Mouse (Mus musculus): Measurements from ENCODE around the gene Creb5. TPM values are rescaled to one million over a fixed set of nuclear protein-coding genes. Genes with fewer than 3 reads are reported as not detected.

Gene Creb5
- polyA plus RNA-seq, 1 experiment from 2014 or later = 2.8 TPM

DNA sequence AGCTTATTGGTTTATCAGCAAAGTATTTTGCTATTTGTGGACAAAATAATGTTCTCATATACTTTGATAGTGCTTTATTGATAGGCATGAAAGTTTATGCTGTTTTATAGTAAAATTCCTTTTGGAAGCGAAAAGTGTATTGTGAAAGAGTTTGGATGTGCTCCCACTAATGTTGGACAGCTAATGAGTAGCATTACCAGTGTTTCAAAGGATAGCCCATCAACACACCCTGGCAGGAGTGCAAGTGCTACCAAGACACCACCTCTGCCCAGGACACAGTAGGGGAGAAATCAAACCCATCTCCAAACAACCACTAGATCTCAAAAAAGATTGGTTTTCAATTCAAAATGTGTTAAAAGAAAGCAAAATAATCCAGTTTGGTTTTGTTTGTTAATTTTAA is 403.9 kb downstream of the Creb5 start:
- DNase-seq = no peak
- no peaks in the 10 kb centered on the region for H3K9me3 ChIP-seq (ENCODE audit: control insufficient read depth, low read length)
- no peaks in the 10 kb centered on the region for H3K36me3 ChIP-seq (ENCODE audit: control insufficient read depth, insufficient read depth, low read length)
- H3K9ac ChIP-seq (replicated peaks; ENCODE audit: low read length) = no peak overlapping the region
- whole genome bisulfite sequencing = 100% methylated on average over 1 of the region's 1 CpGs
- H3K27ac ChIP-seq (replicated peaks; ENCODE audit: low read depth, low read length) = no peak overlapping the region
- no peak overlapping the region for H3K4me3 ChIP-seq (replicated peaks; ENCODE audit: low read depth, low read length)
- no peaks in the 10 kb centered on the region for H3K4me1 ChIP-seq (ENCODE audit: control insufficient read depth, insufficient read depth, low read length)
- H3K27me3 ChIP-seq (ENCODE audit: control insufficient read depth, insufficient read depth, low read length) = no peaks in the 10 kb centered on the region
- H3K4me2 ChIP-seq (ENCODE audit: low read length) = no peak overlapping the region
- ATAC-seq (ENCODE audit: low FRiP score, low TSS enrichment) = no peak

DNA sequence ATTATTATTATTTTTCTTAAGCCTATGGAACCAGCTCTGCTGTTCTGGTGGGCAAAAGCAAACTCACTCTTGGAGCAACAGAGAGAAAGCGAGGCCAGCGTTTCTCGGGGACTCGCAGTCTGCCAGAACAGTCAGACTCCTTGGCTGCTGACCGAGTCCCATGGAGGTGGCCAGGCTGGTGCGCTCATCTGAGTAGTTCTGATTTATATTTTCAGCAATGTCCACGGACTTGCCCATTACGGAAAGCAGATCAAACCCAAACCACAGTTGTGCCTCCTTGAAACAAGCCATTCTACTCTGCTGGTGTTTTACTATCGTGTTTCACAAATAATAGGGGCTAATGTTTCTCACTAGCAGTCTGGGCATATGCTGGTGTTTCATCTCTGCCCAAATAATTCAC is 408.1 kb downstream of the Creb5 start:
- 83% methylated on average over 9 of the region's 9 CpGs for WGBS
- H3K36me3 ChIP-seq (ENCODE audit: control insufficient read depth, insufficient read depth, low read length) = no peaks in the 10 kb centered on the region
- H3K9ac ChIP-seq (replicated peaks; ENCODE audit: low read length) = no peak overlapping the region
- no peak for DNase-seq
- no peak overlapping the region for H3K4me2 ChIP-seq (ENCODE audit: low read length)
- H3K27me3 ChIP-seq (ENCODE audit: control insufficient read depth, insufficient read depth, low read length) = no peaks in the 10 kb centered on the region
- no peak overlapping the region for H3K27ac ChIP-seq (replicated peaks; ENCODE audit: low read depth, low read length)
- ATAC-seq (ENCODE audit: low FRiP score, low TSS enrichment) = no peak
- peaks cover 10% of the 10 kb centered on the region; the same call in 1 of the 2 replicates for H3K4me1 ChIP-seq (ENCODE audit: control insufficient read depth, insufficient read depth, low read length)
- no peaks in the 10 kb centered on the region for H3K9me3 ChIP-seq (ENCODE audit: control insufficient read depth, low read length)
- H3K4me3 ChIP-seq (replicated peaks; ENCODE audit: low read depth, low read length) = no peak overlapping the region

DNA sequence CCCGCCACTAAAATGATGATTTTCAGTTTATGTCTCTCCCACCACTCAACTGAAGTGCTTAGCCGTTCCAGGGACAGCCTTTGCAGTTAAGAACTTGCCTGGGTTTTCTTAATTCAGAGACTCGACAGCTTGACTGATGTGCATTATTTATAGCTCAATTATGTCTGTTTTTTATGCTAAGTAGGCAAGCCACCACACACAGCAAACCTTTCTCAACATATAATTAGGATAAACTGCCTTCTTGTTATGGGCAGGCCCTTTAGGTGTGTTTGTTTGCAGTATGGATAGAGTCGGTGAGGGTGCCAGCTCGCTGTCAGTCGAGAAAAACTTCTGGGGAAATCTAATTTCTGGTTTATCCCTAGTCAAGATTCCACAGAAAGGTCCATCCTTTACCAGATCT is 409.4 kb downstream of the Creb5 start:
- 36% methylated on average over 6 of the region's 6 CpGs for WGBS
- Histone ChIP-seq H3K27me3 (ENCODE audit: control insufficient read depth, insufficient read depth, low read length) (no peaks in the 10 kb centered on the region), H3K4me3 (replicated peaks; ENCODE audit: low read depth, low read length) (no peak overlapping the region), H3K27ac (replicated peaks; ENCODE audit: low read depth, low read length) (no peak overlapping the region), H3K36me3 (ENCODE audit: control insufficient read depth, insufficient read depth, low read length) (no peaks in the 10 kb centered on the region), H3K4me1 (ENCODE audit: control insufficient read depth, insufficient read depth, low read length) (peaks cover 10% of the 10 kb centered on the region; the same call in 1 of the 2 replicates), H3K9me3 (ENCODE audit: control insufficient read depth, low read length) (no peaks in the 10 kb centered on the region), H3K4me2 (ENCODE audit: low read length) (no peak overlapping the region), H3K9ac (replicated peaks; ENCODE audit: low read length) (no peak overlapping the region)
- DNase-seq (no peak), ATAC-seq (ENCODE audit: low FRiP score, low TSS enrichment) (no peak)

DNA sequence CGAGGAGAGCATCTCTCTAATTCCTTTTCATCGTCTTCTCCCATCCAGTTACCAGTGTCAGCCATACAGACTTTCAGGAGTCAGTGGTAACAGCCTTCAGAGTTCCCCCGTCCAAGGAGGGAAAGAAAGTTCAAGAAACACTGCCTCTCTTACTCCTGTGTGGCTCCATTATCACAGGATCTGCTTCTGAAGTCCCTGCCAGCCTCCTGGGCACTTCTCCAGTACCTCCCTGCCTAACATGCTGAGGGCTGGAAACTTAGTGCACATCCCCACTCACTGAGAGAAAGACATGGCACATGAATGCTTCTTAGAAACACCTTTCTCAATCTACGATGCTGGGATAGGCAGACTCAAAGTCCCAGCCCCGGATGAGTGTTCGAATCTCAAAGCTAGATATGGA is 409.9 kb downstream of the Creb5 start:
- Histone ChIP-seq H3K36me3 (ENCODE audit: control insufficient read depth, insufficient read depth, low read length) (no peaks in the 10 kb centered on the region), H3K4me2 (ENCODE audit: low read length) (no peak overlapping the region), H3K9ac (replicated peaks; ENCODE audit: low read length) (no peak overlapping the region), H3K4me1 (ENCODE audit: control insufficient read depth, insufficient read depth, low read length) (peaks cover 10% of the 10 kb centered on the region; the same call in 1 of the 2 replicates), H3K9me3 (ENCODE audit: control insufficient read depth, low read length) (no peaks in the 10 kb centered on the region), H3K27me3 (ENCODE audit: control insufficient read depth, insufficient read depth, low read length) (no peaks in the 10 kb centered on the region), H3K4me3 (replicated peaks; ENCODE audit: low read depth, low read length) (no peak overlapping the region), H3K27ac (replicated peaks; ENCODE audit: low read depth, low read length) (no peak overlapping the region)
- peak; percentile 5 for DNase-seq
- WGBS = 70% methylated on average over 6 of the region's 6 CpGs
- ATAC-seq (ENCODE audit: low FRiP score, low TSS enrichment) = no peak

DNA sequence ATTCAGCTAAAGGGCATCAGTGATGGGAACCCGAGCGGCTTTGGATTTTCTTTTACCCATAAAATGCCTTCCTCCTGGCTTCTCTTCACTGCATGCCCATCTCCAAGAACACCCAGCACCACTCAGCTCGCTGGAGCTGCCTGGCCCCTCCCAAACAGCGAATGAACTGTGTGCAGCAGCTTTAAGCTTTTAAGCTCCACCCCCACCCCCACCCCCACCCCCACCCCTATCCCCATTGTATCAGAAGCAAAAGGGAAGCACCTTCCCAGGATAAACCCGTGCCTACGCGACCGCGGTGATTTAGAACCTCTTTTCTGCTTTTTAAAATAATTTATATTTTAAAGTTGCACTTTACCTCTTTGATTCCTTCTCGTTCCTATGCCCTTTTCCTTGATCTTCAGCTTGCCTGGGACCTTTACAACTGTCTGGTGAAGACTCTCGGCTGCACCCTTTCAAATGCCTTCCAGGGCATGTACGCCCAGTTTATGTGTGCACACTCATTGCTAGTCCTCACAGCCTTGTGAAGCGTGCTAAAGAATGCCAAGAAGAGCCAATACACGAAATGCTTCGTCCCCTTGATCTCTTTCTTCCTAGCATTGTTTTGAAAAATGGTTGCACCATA is 411.2 kb downstream of the Creb5 start:
- no peak overlapping the region for H3K27ac ChIP-seq (replicated peaks; ENCODE audit: low read depth, low read length)
- DNase-seq (peak; percentile 77), ATAC-seq (ENCODE audit: low FRiP score, low TSS enrichment) (peak; percentile 84; the same call in 1 of the 2 replicates)
- no peaks in the 10 kb centered on the region for H3K9me3 ChIP-seq (ENCODE audit: control insufficient read depth, low read length)
- H3K4me1 ChIP-seq (ENCODE audit: control insufficient read depth, insufficient read depth, low read length) = peaks cover 10% of the 10 kb centered on the region; the same call in 1 of the 2 replicates
- H3K4me2 ChIP-seq (ENCODE audit: low read length) = peak overlapping the region; percentile 43
- peak overlapping the region; percentile 7 for H3K4me3 ChIP-seq (replicated peaks; ENCODE audit: low read depth, low read length)
- no peaks in the 10 kb centered on the region for H3K36me3 ChIP-seq (ENCODE audit: control insufficient read depth, insufficient read depth, low read length)
- 0 out of 2 replicates have a peak overlapping the region, but pooled peaks have one; percentile 6 for H3K9ac ChIP-seq (replicated peaks; ENCODE audit: low read length)
- 3% methylated on average over 15 of the region's 15 CpGs for WGBS
- H3K27me3 ChIP-seq (ENCODE audit: control insufficient read depth, insufficient read depth, low read length) = no peaks in the 10 kb centered on the region

DNA sequence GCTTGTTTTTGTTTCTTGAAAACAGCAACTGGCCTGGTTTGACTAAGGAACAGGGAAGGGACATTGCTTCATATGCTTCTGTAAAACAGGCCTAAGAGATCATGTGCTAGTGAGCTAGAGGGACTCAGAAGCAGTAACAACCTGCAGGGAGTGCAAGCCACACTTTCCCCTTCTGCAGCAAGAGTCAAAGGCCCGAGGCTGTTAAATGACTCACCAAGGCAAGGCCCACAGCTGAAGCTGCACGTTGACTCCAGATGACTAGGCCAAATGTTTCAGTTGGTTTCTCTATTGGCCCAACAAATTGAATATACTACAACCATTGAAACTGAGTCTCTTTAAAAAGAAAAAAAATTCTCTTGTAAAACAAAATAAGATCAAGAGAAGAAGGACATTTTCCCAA is 417.4 kb downstream of the Creb5 start:
- no peaks in the 10 kb centered on the region for H3K4me1 ChIP-seq (ENCODE audit: control insufficient read depth, insufficient read depth, low read length)
- no peak overlapping the region for H3K27ac ChIP-seq (replicated peaks; ENCODE audit: low read depth, low read length)
- no peaks in the 10 kb centered on the region for H3K36me3 ChIP-seq (ENCODE audit: control insufficient read depth, insufficient read depth, low read length)
- no peak overlapping the region for H3K4me2 ChIP-seq (ENCODE audit: low read length)
- 59% methylated on average over 2 of the region's 2 CpGs for WGBS
- no peaks in the 10 kb centered on the region for H3K9me3 ChIP-seq (ENCODE audit: control insufficient read depth, low read length)
- H3K4me3 ChIP-seq (replicated peaks; ENCODE audit: low read depth, low read length) = no peak overlapping the region
- ATAC-seq (ENCODE audit: low FRiP score, low TSS enrichment) (no peak), DNase-seq (no peak)
- H3K27me3 ChIP-seq (ENCODE audit: control insufficient read depth, insufficient read depth, low read length) = no peaks in the 10 kb centered on the region
- H3K9ac ChIP-seq (replicated peaks; ENCODE audit: low read length) = no peak overlapping the region

DNA sequence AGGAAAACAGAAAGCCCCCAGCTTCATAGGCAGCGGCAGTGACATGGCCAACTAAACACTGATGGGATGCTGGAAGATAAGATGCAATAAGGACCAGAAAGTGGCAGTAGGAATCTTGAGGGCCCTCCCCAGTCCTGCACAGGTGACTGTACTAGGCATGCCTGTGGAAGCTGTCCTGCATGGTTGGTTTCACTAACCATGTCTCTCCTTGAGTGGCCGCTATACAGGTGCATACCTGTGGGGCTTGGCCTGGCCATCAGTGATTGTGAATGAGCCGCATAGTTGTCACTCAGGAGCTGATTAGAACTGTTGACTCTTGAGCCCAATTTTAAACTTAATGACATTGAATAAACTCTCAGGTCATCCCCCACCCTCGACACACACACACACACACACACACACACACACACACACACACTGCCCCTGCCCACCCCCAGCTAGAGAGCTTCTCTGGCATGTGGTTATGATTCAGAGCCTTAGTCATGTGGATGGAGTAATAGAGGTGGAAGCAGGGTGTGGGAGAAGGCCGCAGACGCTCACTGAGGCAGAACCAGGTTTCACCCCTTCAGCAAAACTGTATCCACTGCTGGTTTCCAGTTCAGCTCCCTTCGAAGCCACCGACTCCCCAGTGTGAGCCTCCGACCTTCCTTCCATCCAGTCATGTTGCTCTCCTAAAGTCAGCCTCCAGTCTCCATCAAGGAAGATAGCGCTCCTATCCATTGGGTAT is 419.7 kb downstream of the Creb5 start:
- no peak for DNase-seq
- ATAC-seq (ENCODE audit: low FRiP score, low TSS enrichment) = no peak
- Histone ChIP-seq H3K27me3 (ENCODE audit: control insufficient read depth, insufficient read depth, low read length) (no peaks in the 10 kb centered on the region), H3K9me3 (ENCODE audit: control insufficient read depth, low read length) (no peaks in the 10 kb centered on the region), H3K9ac (replicated peaks; ENCODE audit: low read length) (no peak overlapping the region), H3K4me1 (ENCODE audit: control insufficient read depth, insufficient read depth, low read length) (no peaks in the 10 kb centered on the region), H3K36me3 (ENCODE audit: control insufficient read depth, insufficient read depth, low read length) (no peaks in the 10 kb centered on the region), H3K27ac (replicated peaks; ENCODE audit: low read depth, low read length) (no peak overlapping the region), H3K4me3 (replicated peaks; ENCODE audit: low read depth, low read length) (no peak overlapping the region), H3K4me2 (ENCODE audit: low read length) (no peak overlapping the region)
- WGBS = 92% methylated on average over 10 of the region's 10 CpGs

DNA sequence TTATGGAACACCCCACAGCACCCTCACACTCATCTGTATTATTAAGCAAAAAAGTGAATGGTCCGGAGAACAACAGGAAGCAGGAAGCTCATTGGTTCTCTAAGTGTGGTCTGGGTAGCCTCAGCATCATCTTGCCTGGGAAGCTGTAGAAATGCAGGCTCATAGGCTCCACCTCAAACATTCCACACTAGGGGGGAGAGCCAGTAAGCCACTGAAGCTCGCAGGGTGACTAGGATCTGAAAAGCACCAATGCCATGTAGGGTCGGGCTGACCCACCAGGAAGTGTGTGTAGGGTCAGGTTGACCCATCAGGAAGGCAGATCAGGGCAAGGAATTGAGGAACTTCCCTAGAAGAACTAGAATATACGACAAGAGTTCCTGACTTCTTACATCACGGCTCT is 420.7 kb downstream of the Creb5 start:
- Histone ChIP-seq H3K9ac (replicated peaks; ENCODE audit: low read length) (no peak overlapping the region), H3K27ac (replicated peaks; ENCODE audit: low read depth, low read length) (no peak overlapping the region), H3K4me3 (replicated peaks; ENCODE audit: low read depth, low read length) (no peak overlapping the region), H3K4me1 (ENCODE audit: control insufficient read depth, insufficient read depth, low read length) (no peaks in the 10 kb centered on the region), H3K36me3 (ENCODE audit: control insufficient read depth, insufficient read depth, low read length) (no peaks in the 10 kb centered on the region), H3K4me2 (ENCODE audit: low read length) (no peak overlapping the region), H3K27me3 (ENCODE audit: control insufficient read depth, insufficient read depth, low read length) (no peaks in the 10 kb centered on the region), H3K9me3 (ENCODE audit: control insufficient read depth, low read length) (no peaks in the 10 kb centered on the region)
- 72% methylated on average over 5 of the region's 5 CpGs for WGBS
- no peak for ATAC-seq (ENCODE audit: low FRiP score, low TSS enrichment)
- DNase-seq = no peak
